Mouse (Mus musculus) c-Kit-positive CD71-positive TER-119-negative erythroid progenitor cells, embryonic 14.5 days (primary cell): ENCODE measurements around the gene Zfp964.
"Not testable (repeated sequence)": the region's sequence is repeated elsewhere in the genome, so short reads cannot be mapped to it uniquely, and the experiment has no call there.

Source experiments
- DNase-seq: peaks from one replicate; pipeline ENCODE4 v3.0.0-alpha.2; 2013; ENCODE audit warnings: low read depth

Gene Zfp964

GRCm38 (mm10) chr8:69654358-69654981 lies at the start of gene Zfp964:
TSS of gene Zfp964 (plus strand) at chr8:69654479.
- DNase-seq: peak; percentile 60

GRCm38 (mm10) chr8:69614687-69615086 lies 39.6 kb upstream of the Zfp964 start:
- no peak for DNase-seq

GRCm38 (mm10) chr8:69618078-69618477 lies 36.2 kb upstream of the Zfp964 start:
- DNase-seq: no peak

- DNase-seq: peak; percentile 94
These were observed 29.0 kb upstream of the Zfp964 start, which contains the start of gene Zfp868 for GRCm38 (mm10) chr8:69625095-69625789. TSS of gene Zfp868 (minus strand) at chr8:69625548.

- no peak for DNase-seq
These were observed 396 bp upstream of the Zfp964 start for GRCm38 (mm10) chr8:69653808-69654357.

GRCm38 (mm10) chr8:69661294-69661693 lies 7.0 kb downstream of the Zfp964 start:
- no peak for DNase-seq

GRCm38 (mm10) chr8:69665051-69665450 lies 10.8 kb downstream of the Zfp964 start:
- DNase-seq: not testable (repeated sequence)

- no peak for DNase-seq
These were observed 47.5 kb downstream of the Zfp964 start for GRCm38 (mm10) chr8:69701810-69702209.

- DNase-seq: not testable (repeated sequence)
These were observed 56.3 kb downstream of the Zfp964 start, which contains the start of gene Zfp869 for GRCm38 (mm10) chr8:69710624-69711023. TSS of gene Zfp869 (minus strand) at chr8:69710724.

- no peak for DNase-seq
These were observed 59.2 kb downstream of the Zfp964 start for GRCm38 (mm10) chr8:69713516-69713915.

GRCm38 (mm10) chr8:69715366-69715765 lies 61.1 kb downstream of the Zfp964 start:
- DNase-seq: no peak
